ENCODE assay signal across 25 mouse cellular contexts in the genomic region with DNA sequence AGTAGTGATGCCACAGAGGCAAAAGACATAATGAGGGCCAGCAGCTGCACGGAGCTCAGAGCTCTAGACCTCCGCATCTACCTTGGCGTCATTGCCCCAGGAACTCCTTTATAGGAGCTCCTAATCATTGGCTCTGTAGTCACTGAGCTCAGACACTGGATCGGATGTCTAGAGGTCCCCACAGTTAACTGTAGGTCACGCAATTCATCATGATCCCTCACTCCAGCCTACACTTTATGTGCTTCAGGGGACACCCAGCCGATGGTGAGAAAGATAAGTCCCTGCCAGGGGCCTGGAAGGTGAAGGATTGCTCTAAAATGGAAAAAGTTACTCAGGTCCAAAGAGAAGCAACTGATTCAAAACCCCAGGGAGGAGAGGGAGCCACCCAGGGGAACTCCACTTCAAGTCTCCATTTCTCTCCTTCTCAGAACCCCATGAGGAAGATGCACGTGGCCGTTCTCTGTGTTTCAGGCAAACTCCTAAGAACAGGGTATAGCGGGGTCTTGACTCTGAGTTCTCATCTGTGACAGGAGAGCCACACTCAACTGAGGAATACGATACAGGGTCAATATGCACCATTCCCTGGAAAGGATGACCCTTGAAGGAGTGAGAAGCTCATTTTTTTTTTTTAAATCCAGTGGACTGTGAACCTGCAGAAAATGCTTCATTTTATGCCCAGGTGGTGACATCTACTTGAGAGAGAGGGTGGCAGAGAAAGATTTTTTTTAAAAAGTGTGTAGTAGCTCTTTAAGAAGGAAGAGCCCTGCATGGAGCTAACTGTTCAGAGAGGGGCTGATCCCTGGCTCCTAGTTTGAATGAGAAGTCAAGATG.
"Had no signal": no experiment of that assay in that cellular context is flagged by ENCODE, and none has a peak within 500 bp of the region (broad histone marks: within the 10 kb centered on the region; RNA-seq: fewer than 3 reads in every experiment).

No protein-coding gene starts in this region.

- H3K9me3 ChIP-seq: heart, embryonic 10.5 days; heart, embryonic 12.5 days; hindbrain, embryonic 10.5 days; hindbrain, embryonic 12.5 days; intestine, embryonic 15.5 days; liver, embryonic 13.5 days; liver, embryonic 15.5 days had no signal

- H3K36me3 ChIP-seq: heart, embryonic 10.5 days; heart, embryonic 12.5 days; hindbrain, embryonic 10.5 days; hindbrain, embryonic 12.5 days; intestine, embryonic 15.5 days; liver, embryonic 13.5 days; liver, embryonic 15.5 days had no signal

- H3K27ac ChIP-seq: gastrocnemius, adult 2 months; heart, embryonic 10.5 days; hindbrain, embryonic 10.5 days; hindbrain, embryonic 12.5 days; hindbrain, embryonic 14.5 days; intestine, embryonic 15.5 days; layer of hippocampus, adult 2 months; left cerebral cortex, adult 2 months; liver, embryonic 13.5 days; liver, embryonic 15.5 days had no signal

- H3K4me1 ChIP-seq: hindbrain, embryonic 12.5 days; liver, embryonic 13.5 days; liver, embryonic 15.5 days had no signal

- ATAC-seq: forebrain, embryonic 16.5 days; hindbrain, embryonic 16.5 days; inflammation-experienced regulatory T-cells, adult 6 months; intestine, embryonic 15.5 days; intestine, postnatal 0 days had no signal

- H3K9ac ChIP-seq: heart, embryonic 12.5 days; hindbrain, embryonic 12.5 days; hindbrain, embryonic 14.5 days; intestine, embryonic 15.5 days; liver, embryonic 13.5 days; liver, embryonic 15.5 days had no signal

- DNase-seq: gastrocnemius, adult 2 months; gastrocnemius, postnatal 10 days; gastrocnemius, postnatal 25 days; heart, adult 18-20 months; heart, postnatal 10 days; heart, postnatal 4 days; kidney, adult 18-20 months; kidney, postnatal 14 days; kidney, postnatal 4 days; liver; liver, embryonic 13.5 days had no signal

- H3K4me3 ChIP-seq: gastrocnemius, adult 2 months; heart, embryonic 10.5 days; heart, embryonic 12.5 days; hindbrain, embryonic 10.5 days; hindbrain, embryonic 12.5 days; intestine, embryonic 15.5 days; layer of hippocampus, adult 2 months; left cerebral cortex, adult 2 months; liver, embryonic 13.5 days; liver, embryonic 15.5 days had no signal

- H3K27me3 ChIP-seq: hindbrain, embryonic 12.5 days; intestine, embryonic 15.5 days had no signal

- H3K4me2 ChIP-seq: heart, embryonic 12.5 days; hindbrain, embryonic 12.5 days; hindbrain, embryonic 14.5 days; intestine, embryonic 15.5 days; liver, embryonic 11.5 days; liver, embryonic 13.5 days; liver, embryonic 15.5 days had no signal
